Mouse (Mus musculus) MEL (cell line): ENCODE data around the gene Twist1. TPM values are rescaled to one million over a fixed set of nuclear protein-coding genes. Genes with fewer than 3 reads are reported as not detected.

Experiments used
- DNase-seq: peaks from one replicate; pipeline ENCODE4 v3.0.0; 2011; ENCODE audit warnings: low read depth, low spot score
- H3K27ac ChIP-seq: 2 replicates; pipeline ENCODE4 v1.5.1; 2012; ENCODE audit warnings: low read depth, mild to moderate bottlenecking, control low read depth, low read length, moderate library complexity; ENCODE audit not compliant: control insufficient read depth
- H3K27me3 ChIP-seq, 2 experiments: fragments of 150-350 bp in 1 of 2; sonication (generic) in 1 of 2; 2 replicates each; pipeline ENCODE4 v1.6.1; 2012; ENCODE audit warnings: low read length in 2 of 2, mild to moderate bottlenecking in 2 of 2, improper control_type of control experiment in 1 of 2, moderate library complexity in 1 of 2; ENCODE audit not compliant: insufficient read depth in 2 of 2, control insufficient read depth in 1 of 2
- H3K36me3 ChIP-seq, 2 experiments: 2 replicates each; pipeline ENCODE4 v1.6.1; 2012 to 2014; ENCODE audit warnings: low read length in 2 of 2, improper control_type of control experiment in 1 of 2, inconsistent platforms in 1 of 2, mild to moderate bottlenecking in 1 of 2; ENCODE audit not compliant: insufficient read depth in 2 of 2, control insufficient read depth in 1 of 2
- H3K4me1 ChIP-seq, 2 experiments: fragments of 150-350 bp in 1 of 2; sonication (generic) in 1 of 2; 2 replicates each; pipeline ENCODE4 v1.6.1; 2012; ENCODE audit warnings: low read length in 2 of 2, improper control_type of control experiment in 1 of 2, mild to moderate bottlenecking in 1 of 2; ENCODE audit not compliant: insufficient read depth in 2 of 2, control insufficient read depth in 1 of 2
- H3K4me3 ChIP-seq, 2 experiments: fragments of 150-350 bp in 1 of 2; sonication (generic) in 1 of 2; 2 replicates each; pipeline ENCODE4 v1.5.1; 2012; ENCODE audit warnings: low read depth in 2 of 2, low read length in 2 of 2, mild to moderate bottlenecking in 2 of 2, moderate library complexity in 2 of 2, control low read depth in 1 of 2, improper control_type of control experiment in 1 of 2; ENCODE audit not compliant: control insufficient read depth in 1 of 2, insufficient read depth in 1 of 2
- H3K79me2 ChIP-seq: 2 replicates; pipeline ENCODE4 v1.6.1; 2012; ENCODE audit warnings: mild to moderate bottlenecking, low read length, moderate library complexity; ENCODE audit not compliant: control insufficient read depth, poor library complexity, insufficient read depth
- H3K9ac ChIP-seq: 2 replicates; pipeline ENCODE4 v1.6.1; 2012; ENCODE audit warnings: low read depth, mild to moderate bottlenecking, control low read depth, low read length, moderate library complexity; ENCODE audit not compliant: control insufficient read depth, poor library complexity, severe bottlenecking
- H3K9me3 ChIP-seq: fragments of 150-350 bp; sonication (generic); replicated peaks from 2 replicates; pipeline ENCODE4 v1.6.1; 2012; ENCODE audit warnings: mild to moderate bottlenecking, low read length, improper control_type of control experiment, moderate library complexity; ENCODE audit not compliant: insufficient read depth
- BHLHE40 ChIP-seq: IDR thresholded peaks from 2 replicates; pipeline ENCODE4 v1.6.1; 2012; ENCODE audit warnings: low read depth, mild to moderate bottlenecking, inconsistent platforms, low read length, improper control_type of control experiment, borderline replicate concordance
- CTCF ChIP-seq, 3 experiments: IDR thresholded peaks in 2 of 3; conservative IDR thresholded peaks in 1 of 3; 2 replicates each; pipeline ENCODE4 v1.5.1; 2011 to 2012; ENCODE audit warnings: low read length in 3 of 3, low read depth in 2 of 3, mild to moderate bottlenecking in 2 of 3, improper control_type of control experiment in 1 of 3, inconsistent platforms in 1 of 3, mixed read lengths in 1 of 3, moderate library complexity in 1 of 3; ENCODE audit not compliant: control insufficient read depth in 1 of 3, insufficient read depth in 1 of 3, poor library complexity in 1 of 3, severe bottlenecking in 1 of 3
- ELF1 ChIP-seq: IDR thresholded peaks from 2 replicates; pipeline ENCODE4 v1.6.1; 2014; ENCODE audit warnings: low read depth, mild to moderate bottlenecking, inconsistent platforms, low read length, improper control_type of control experiment, moderate library complexity
- EP300 ChIP-seq, 2 experiments: IDR thresholded peaks; 2 replicates each; pipeline ENCODE4 v1.6.1; 2011; ENCODE audit warnings: improper control_type of control experiment in 2 of 2, low read length in 2 of 2, low read depth in 1 of 2, mild to moderate bottlenecking in 1 of 2
- ETS1 ChIP-seq: IDR thresholded peaks from 2 replicates; pipeline ENCODE4 v1.6.1; 2012; ENCODE audit warnings: low read depth, mild to moderate bottlenecking, inconsistent platforms, low read length, improper control_type of control experiment, moderate library complexity
- GABPA ChIP-seq: IDR thresholded peaks from 2 replicates; pipeline ENCODE4 v1.6.1; 2012; ENCODE audit warnings: low read depth, mild to moderate bottlenecking, inconsistent platforms, low read length, improper control_type of control experiment, moderate library complexity
- GATA1 ChIP-seq: IDR thresholded peaks from 2 replicates; pipeline ENCODE4 v1.6.1; 2011; ENCODE audit warnings: low read depth, low read length, improper control_type of control experiment
- HCFC1 ChIP-seq: IDR thresholded peaks from 2 replicates; pipeline ENCODE4 v1.6.1; 2012; ENCODE audit warnings: low read depth, mild to moderate bottlenecking, inconsistent platforms, low read length, improper control_type of control experiment, moderate library complexity
- JUND ChIP-seq: IDR thresholded peaks from 2 replicates; pipeline ENCODE4 v1.6.1; 2011; ENCODE audit warnings: low read depth, mild to moderate bottlenecking, improper control_type of control experiment, low read length
- MAX ChIP-seq: IDR thresholded peaks from 2 replicates; pipeline ENCODE4 v1.6.1; 2011; ENCODE audit warnings: low read length, improper control_type of control experiment
- MAZ ChIP-seq: IDR thresholded peaks from 2 replicates; pipeline ENCODE4 v1.6.1; 2012; ENCODE audit warnings: low read depth, mild to moderate bottlenecking, inconsistent platforms, low read length, improper control_type of control experiment
- MXI1 ChIP-seq: IDR thresholded peaks from 2 replicates; pipeline ENCODE4 v1.6.1; 2011; ENCODE audit warnings: mild to moderate bottlenecking, low read depth, low read length, improper control_type of control experiment
- NELFE ChIP-seq: IDR thresholded peaks from 2 replicates; pipeline ENCODE4 v1.6.1; 2011; ENCODE audit warnings: low read depth, low read length, improper control_type of control experiment
- NRF1 ChIP-seq: IDR thresholded peaks from 2 replicates; pipeline ENCODE4 v1.6.1; 2014; ENCODE audit warnings: low read depth, mild to moderate bottlenecking, inconsistent platforms, low read length, improper control_type of control experiment, moderate library complexity; ENCODE audit not compliant: poor library complexity, insufficient read depth, severe bottlenecking
- POLR2AphosphoS5 ChIP-seq: IDR thresholded peaks from 2 replicates; pipeline ENCODE4 v1.6.1; 2012; ENCODE audit warnings: low read depth, borderline replicate concordance, mild to moderate bottlenecking, inconsistent platforms, low read length, moderate library complexity, mixed read lengths
- RAD21 ChIP-seq: IDR thresholded peaks from 2 replicates; pipeline ENCODE4 v1.6.1; 2011; ENCODE audit warnings: mild to moderate bottlenecking, low read depth, low read length, improper control_type of control experiment
- RCOR1 ChIP-seq: IDR thresholded peaks from 2 replicates; pipeline ENCODE4 v1.6.1; 2012; ENCODE audit warnings: low read depth, mild to moderate bottlenecking, inconsistent platforms, low read length, improper control_type of control experiment
- SIN3A ChIP-seq: IDR thresholded peaks from 2 replicates; pipeline ENCODE4 v1.6.1; 2012; ENCODE audit warnings: low read length, improper control_type of control experiment, inconsistent platforms
- TAL1 ChIP-seq: IDR thresholded peaks from 2 replicates; pipeline ENCODE4 v1.6.1; 2012; ENCODE audit warnings: mild to moderate bottlenecking, inconsistent platforms, low read length, moderate library complexity, mixed read lengths
- TCF12 ChIP-seq: IDR thresholded peaks from 2 replicates; pipeline ENCODE4 v1.6.1; 2014; ENCODE audit warnings: low read depth, mild to moderate bottlenecking, inconsistent platforms, low read length, improper control_type of control experiment, moderate library complexity
- UBTF ChIP-seq: IDR thresholded peaks from 2 replicates; pipeline ENCODE4 v1.6.1; 2012; ENCODE audit warnings: low read depth, mild to moderate bottlenecking, inconsistent platforms, low read length, improper control_type of control experiment, moderate library complexity, borderline replicate concordance; ENCODE audit not compliant: insufficient read depth
- USF1 ChIP-seq: IDR thresholded peaks from 2 replicates; pipeline ENCODE4 v1.6.1; 2014; ENCODE audit warnings: low read depth, mild to moderate bottlenecking, inconsistent platforms, low read length, improper control_type of control experiment, moderate library complexity
- USF2 ChIP-seq, 2 experiments: IDR thresholded peaks; 2 replicates each; pipeline ENCODE4 v1.6.1; 2011 to 2012; ENCODE audit warnings: improper control_type of control experiment in 2 of 2, low read length in 2 of 2, borderline replicate concordance in 1 of 2, inconsistent platforms in 1 of 2, low read depth in 1 of 2, mild to moderate bottlenecking in 1 of 2; ENCODE audit not compliant: insufficient read depth in 1 of 2
- ZC3H11A ChIP-seq: IDR thresholded peaks from 2 replicates; pipeline ENCODE4 v1.6.1; 2012; ENCODE audit warnings: low read depth, mild to moderate bottlenecking, inconsistent platforms, low read length, improper control_type of control experiment
- ZKSCAN1 ChIP-seq: IDR thresholded peaks from 2 replicates; pipeline ENCODE4 v1.6.1; 2012; ENCODE audit warnings: low read depth, mild to moderate bottlenecking, inconsistent platforms, low read length, improper control_type of control experiment, moderate library complexity
- ZMIZ1 ChIP-seq: IDR thresholded peaks from 2 replicates; pipeline ENCODE4 v1.6.1; 2012; ENCODE audit warnings: low read depth, mild to moderate bottlenecking, inconsistent platforms, low read length, improper control_type of control experiment, moderate library complexity
- ZNF384 ChIP-seq: IDR thresholded peaks from 2 replicates; pipeline ENCODE4 v1.6.1; 2012; ENCODE audit warnings: low read depth, mild to moderate bottlenecking, inconsistent platforms, low read length, improper control_type of control experiment
- polyA plus RNA-seq, 2 experiments: library from polyadenylated mRNA; stranded (reverse) in 1 of 2; unstranded in 1 of 2; fragments of >175 nt in 1 of 2; fragments of >200 nt in 1 of 2; gene quantifications; 2 replicates each; pipeline versions ENCODE4 v1.2.1 to v1.2.4; 2012; ENCODE audit warnings: low replicate concordance in 2 of 2, low read depth in 1 of 2; ENCODE audit not compliant: insufficient read length in 2 of 2, insufficient read depth in 1 of 2, missing spikeins in 1 of 2
- total RNA-seq: library from RNA; depleted of rRNA; stranded (reverse); fragments of 300-350 nt; gene quantifications from 2 replicates; pipeline ENCODE4 v1.2.3, GENCODE M21; 2012

The Twist1 gene
- total and polyA plus RNA-seq, 3 experiments: not detected

DNA sequence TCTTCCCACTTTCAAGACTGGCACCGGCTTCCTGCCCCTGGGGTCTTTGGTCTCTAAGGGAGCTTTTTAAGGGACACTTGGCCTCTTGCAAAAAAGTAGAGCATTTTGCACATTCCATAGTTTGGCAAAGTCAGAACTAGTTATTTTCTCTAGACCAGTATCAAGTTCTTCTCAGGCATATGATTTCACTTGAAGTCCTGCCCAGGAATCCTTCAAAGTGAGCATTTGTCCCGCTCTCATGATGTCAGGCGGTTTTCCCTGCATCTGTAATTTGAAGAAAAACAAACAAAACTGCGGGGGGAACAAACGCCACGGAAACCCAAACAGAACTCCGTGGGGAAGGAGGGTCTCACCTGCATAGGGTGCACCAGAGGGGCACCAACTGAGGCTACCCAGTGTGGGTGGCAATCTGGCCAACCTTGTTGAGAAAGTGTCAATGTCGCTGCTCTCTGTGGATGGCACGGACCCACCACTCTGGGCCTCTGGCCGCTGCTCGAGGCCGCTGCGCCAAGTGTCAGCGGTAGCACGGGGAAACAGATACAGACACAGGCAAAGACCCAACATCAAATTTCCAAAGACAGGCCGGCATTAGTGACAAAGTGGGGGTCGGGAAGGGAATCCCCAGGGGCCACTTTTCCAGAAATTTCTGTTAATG lies 4.8 kb downstream of the Twist1 start:
- no peaks in the 10 kb centered on the region for H3K79me2 ChIP-seq
- no peaks in the 10 kb centered on the region for H3K27me3 ChIP-seq
- no peak for TF ChIP-seq ZKSCAN1
- TF ChIP-seq SIN3A: no peak
- no peak for TF ChIP-seq MAZ
- TF ChIP-seq MXI1: no peak
- TF ChIP-seq BHLHE40: no peak
- no peak for TF ChIP-seq HCFC1
- TF ChIP-seq ELF1: no peak
- TF ChIP-seq CTCF (IDR thresholded peaks at IDR 0.05 in 2 of 3, conservative IDR thresholded peaks at IDR 0.05 in 1 of 3; ENCODE audit: control insufficient read depth in 1 of 3, insufficient read depth in 1 of 3, low read depth in 2 of 3, low read length in 3 of 3, poor library complexity in 1 of 3, severe bottlenecking in 1 of 3): no peak
- TF ChIP-seq ZNF384: no peak
- TF ChIP-seq NRF1: no peak
- TF ChIP-seq POLR2AphosphoS5: no peak
- TF ChIP-seq EP300 (IDR thresholded peaks at IDR 0.05; ENCODE audit: low read depth in 1 of 2, low read length in 2 of 2): no peak
- no peak for TF ChIP-seq USF2 (IDR thresholded peaks at IDR 0.05; ENCODE audit: borderline replicate concordance in 1 of 2, insufficient read depth in 1 of 2, low read depth in 1 of 2, low read length in 2 of 2)
- TF ChIP-seq ZC3H11A: no peak
- TF ChIP-seq RAD21: no peak
- TF ChIP-seq GABPA: no peak
- TF ChIP-seq ETS1: no peak
- TF ChIP-seq TAL1: no peak
- no peak for TF ChIP-seq RCOR1
- TF ChIP-seq TCF12: no peak
- H3K9me3 ChIP-seq: no peaks in the 10 kb centered on the region
- no peaks in the 10 kb centered on the region for H3K4me1 ChIP-seq
- H3K4me3 ChIP-seq: no peak overlapping the region
- no peak overlapping the region for H3K27ac ChIP-seq
- no peaks in the 10 kb centered on the region for H3K36me3 ChIP-seq
- H3K9ac ChIP-seq: no peak overlapping the region
- no peak for DNase-seq

- no peaks in the 10 kb centered on the region for H3K9me3 ChIP-seq
- no peak overlapping the region for H3K4me3 ChIP-seq
- no peaks in the 10 kb centered on the region for H3K4me1 ChIP-seq
- H3K79me2 ChIP-seq: no peaks in the 10 kb centered on the region
- no peak for TF ChIP-seq HCFC1
- no peak for TF ChIP-seq UBTF
- TF ChIP-seq BHLHE40: no peak
- TF ChIP-seq NELFE: no peak
- TF ChIP-seq EP300 (IDR thresholded peaks at IDR 0.05; ENCODE audit: low read depth in 1 of 2, low read length in 2 of 2): no peak
- TF ChIP-seq GATA1: no peak
- no peak for TF ChIP-seq MXI1
- TF ChIP-seq JUND: no peak
- no peak for TF ChIP-seq USF1
- no peak for TF ChIP-seq ZC3H11A
- no peak for TF ChIP-seq ZKSCAN1
- no peak for TF ChIP-seq MAX
- TF ChIP-seq ZMIZ1: no peak
- no peak for TF ChIP-seq TAL1
- TF ChIP-seq RAD21: no peak
- TF ChIP-seq ELF1: no peak
- TF ChIP-seq MAZ: no peak
- no peak for TF ChIP-seq CTCF (IDR thresholded peaks at IDR 0.05 in 2 of 3, conservative IDR thresholded peaks at IDR 0.05 in 1 of 3; ENCODE audit: control insufficient read depth in 1 of 3, insufficient read depth in 1 of 3, low read depth in 2 of 3, low read length in 3 of 3, poor library complexity in 1 of 3, severe bottlenecking in 1 of 3)
- H3K9ac ChIP-seq: no peak overlapping the region
- DNase-seq: no peak
- no peaks in the 10 kb centered on the region for H3K36me3 ChIP-seq
- no peak overlapping the region for H3K27ac ChIP-seq
- H3K27me3 ChIP-seq: no peaks in the 10 kb centered on the region
These were observed 5.3 kb downstream of the Twist1 start for GRCm38 (mm10) chr12:33962773-33963130.
